Mouse (Mus musculus) NIH3T3 (cell line): Measurements from ENCODE around the gene P4ha2.

Source experiments
- DNase-seq: peaks from one replicate; pipeline ENCODE4 v3.0.0-alpha.2; 2012; ENCODE audit warnings: low read depth

The P4ha2 gene

GRCm38 (mm10) chr11:54068520-54069371, 31.1 kb upstream of the P4ha2 start, which contains the start of gene Pdlim4:
Pdlim4 (minus strand) TSS chr11:54069014.
- DNase-seq: no peak

GRCm38 (mm10) chr11:54071726-54072445, 28.0 kb upstream of the P4ha2 start:
- peak; percentile 73 for DNase-seq

- DNase-seq: no peak
Measured at GRCm38 (mm10) chr11:54073291-54073690, 26.6 kb upstream of the P4ha2 start.

GRCm38 (mm10) chr11:54075353-54075752, 24.5 kb upstream of the P4ha2 start:
- no peak for DNase-seq

GRCm38 (mm10) chr11:54076101-54076500, 23.8 kb upstream of the P4ha2 start:
- no peak for DNase-seq

GRCm38 (mm10) chr11:54080435-54080834, 19.5 kb upstream of the P4ha2 start:
- DNase-seq: no peak

- no peak for DNase-seq
Measured at GRCm38 (mm10) chr11:54082725-54083124, 17.2 kb upstream of the P4ha2 start.

GRCm38 (mm10) chr11:54084976-54085375, 14.9 kb upstream of the P4ha2 start:
- DNase-seq: no peak

GRCm38 (mm10) chr11:54085816-54086215, 14.1 kb upstream of the P4ha2 start:
- DNase-seq: no peak

GRCm38 (mm10) chr11:54088253-54088946, 11.5 kb upstream of the P4ha2 start:
- no peak for DNase-seq

- peak; percentile 85 for DNase-seq
Measured at GRCm38 (mm10) chr11:54088947-54089317, 11.0 kb upstream of the P4ha2 start.

- DNase-seq: peak; percentile 58
Measured at GRCm38 (mm10) chr11:54090091-54090879, 9.6 kb upstream of the P4ha2 start.

- DNase-seq: no peak
Measured at GRCm38 (mm10) chr11:54091726-54092125, 8.2 kb upstream of the P4ha2 start.

- DNase-seq: no peak
Measured at GRCm38 (mm10) chr11:54092188-54092587, 7.7 kb upstream of the P4ha2 start.

- peak; percentile 76 for DNase-seq
Measured at GRCm38 (mm10) chr11:54093000-54093399, 6.9 kb upstream of the P4ha2 start.

- DNase-seq: peak; percentile 91
Measured at GRCm38 (mm10) chr11:54100692-54101591, 1.0 kb downstream of the P4ha2 start.

GRCm38 (mm10) chr11:54101701-54102100, 1.8 kb downstream of the P4ha2 start:
- no peak for DNase-seq

GRCm38 (mm10) chr11:54102706-54103449, 3.0 kb downstream of the P4ha2 start:
- DNase-seq: no peak

- no peak for DNase-seq
Measured at GRCm38 (mm10) chr11:54105011-54105410, 5.1 kb downstream of the P4ha2 start.

GRCm38 (mm10) chr11:54106676-54107075, 6.8 kb downstream of the P4ha2 start:
- DNase-seq: no peak
